Mouse (Mus musculus): ENCODE results near the gene Rdm1.

The Rdm1 gene

GRCm38 (mm10) chr11:101681968-101682367 is 55.0 kb downstream of the Rdm1 start:
- no peak for DNase-seq

- DNase-seq: no peak
These were observed 55.5 kb downstream of the Rdm1 start for GRCm38 (mm10) chr11:101682410-101682960.
